Mouse (Mus musculus) midbrain, embryonic 16.5 days (tissue): ENCODE results near the gene Ndrg3. TPM values are rescaled to one million over a fixed set of nuclear protein-coding genes. Genes with fewer than 3 reads are reported as not detected.
"Not testable (repeated sequence)": the region's sequence is repeated elsewhere in the genome, so short reads cannot be mapped to it uniquely, and the experiment has no call there.

Source experiments
- ATAC-seq: fragments of 200-750 bp; cut with Nextera tagmentation; 2 replicates; pipeline ENCODE4 v1.8.0; 2017; ENCODE audit warnings: moderate TSS enrichment
- H3K27ac ChIP-seq: fragments of 300-500 bp; sonication (generic); 2 replicates; pipeline ENCODE4 v1.5.1; 2014; ENCODE audit warnings: mild to moderate bottlenecking, low read length, mixed read lengths
- H3K27me3 ChIP-seq: fragments of 300-500 bp; sonication (generic); 2 replicates; pipeline ENCODE4 v1.6.1; 2014; ENCODE audit warnings: low read depth, low read length, mixed read lengths; ENCODE audit not compliant: control insufficient read depth, insufficient read depth
- H3K36me3 ChIP-seq: fragments of 300-500 bp; sonication (generic); 2 replicates; pipeline ENCODE4 v1.6.1; 2014; ENCODE audit warnings: mild to moderate bottlenecking, low read length, moderate library complexity, mixed read lengths; ENCODE audit not compliant: control insufficient read depth, insufficient read depth
- H3K4me1 ChIP-seq: fragments of 300-500 bp; sonication (generic); 2 replicates; pipeline ENCODE4 v1.6.1; 2014; ENCODE audit warnings: mild to moderate bottlenecking, low read length, mixed read lengths; ENCODE audit not compliant: control insufficient read depth, insufficient read depth
- H3K4me2 ChIP-seq: fragments of 300-500 bp; sonication (generic); 2 replicates; pipeline ENCODE4 v1.6.1; 2014; ENCODE audit warnings: mild to moderate bottlenecking, low read length, mixed read lengths
- H3K4me3 ChIP-seq: fragments of 300-500 bp; sonication (generic); 2 replicates; pipeline ENCODE4 v1.5.1; 2014; ENCODE audit warnings: low read depth, mild to moderate bottlenecking, low read length, moderate library complexity, mixed read lengths
- H3K9ac ChIP-seq: fragments of 300-500 bp; sonication (generic); 2 replicates; pipeline ENCODE4 v1.6.1; 2014; ENCODE audit warnings: low read depth, low read length, mixed read lengths
- H3K9me3 ChIP-seq: fragments of 300-500 bp; sonication (generic); replicated peaks from 2 replicates; pipeline ENCODE4 v1.6.1; 2014; ENCODE audit warnings: mild to moderate bottlenecking, low read length, mixed read lengths; ENCODE audit not compliant: control insufficient read depth, poor library complexity, severe bottlenecking
- WGBS: fragments of 180-500 bp; shearing (Covaris S2); extraction: QIAGEN DNeasy Blood & Tissue Kit; methylation state at CpG from one replicate; pipeline ENCODE4 v1.1.7; 2014; 5-methylcytosine and 5-hydroxymethylcytosine counted together
- polyA plus RNA-seq: library from polyadenylated mRNA; unstranded; fragments of >200 nt; fragmentation: Nextera tagmentation; extraction: Ambion mirVana; gene quantifications from 2 replicates; pipeline ENCODE4 v1.2.1, GENCODE M21; 2015

Gene Ndrg3
- polyA plus RNA-seq, 1 experiment from 2014 or later, result 155 TPM

GRCm38 (mm10) chr2:156931421-156931820, 60.4 kb downstream of the Ndrg3 start:
- Histone ChIP-seq H3K4me2 (no peak overlapping the region), H3K27ac (no peak overlapping the region), H3K4me3 (no peak overlapping the region), H3K9me3 (no peaks in the 10 kb centered on the region), H3K36me3 (peaks cover 26% of the 10 kb centered on the region), H3K9ac (no peak overlapping the region), H3K27me3 (no peaks in the 10 kb centered on the region), H3K4me1 (no peaks in the 10 kb centered on the region)
- ATAC-seq, result no peak
- whole genome bisulfite sequencing, result 96% methylated on average over 2 of the region's 2 CpGs

- Histone ChIP-seq H3K9ac (no peak overlapping the region), H3K27ac (no peak overlapping the region), H3K27me3 (no peaks in the 10 kb centered on the region), H3K36me3 (peaks cover 20% of the 10 kb centered on the region), H3K4me1 (no peaks in the 10 kb centered on the region), H3K4me3 (no peak overlapping the region), H3K4me2 (no peak overlapping the region), H3K9me3 (no peaks in the 10 kb centered on the region)
- no peak for ATAC-seq
- WGBS, result 91% methylated on average over 6 of the region's 6 CpGs
Measured at GRCm38 (mm10) chr2:156930549-156930948, 61.3 kb downstream of the Ndrg3 start.

DNA sequence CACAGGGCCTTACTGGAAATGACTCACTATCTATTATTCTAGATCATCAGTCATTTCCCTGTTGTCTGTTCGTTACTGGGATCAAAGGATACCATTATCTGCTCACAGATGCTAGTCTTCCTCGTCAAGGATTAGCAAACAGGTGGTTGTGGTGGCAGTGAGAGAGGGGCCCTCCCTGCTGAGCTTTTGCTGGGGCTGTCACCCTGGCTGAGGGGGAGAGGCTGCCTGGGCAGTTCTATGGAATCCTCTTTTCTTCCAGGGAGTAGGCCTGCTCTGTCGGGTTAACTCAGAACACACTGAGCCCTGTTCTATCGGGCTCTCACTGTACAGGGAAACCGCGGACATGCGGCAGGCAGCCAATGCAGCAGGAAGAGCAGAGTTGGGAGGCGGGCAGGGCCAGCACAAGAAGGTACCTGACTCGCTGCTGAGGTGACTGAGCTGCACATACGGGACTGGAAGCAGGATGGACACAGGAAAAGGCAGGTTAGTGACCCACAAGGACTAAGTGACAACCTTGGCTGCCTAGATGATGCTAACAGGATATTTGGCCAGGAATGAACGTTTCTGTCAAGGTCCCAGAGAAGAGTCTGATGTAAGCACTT, 62.2 kb downstream of the Ndrg3 start:
- Histone ChIP-seq H3K9ac (no peak overlapping the region), H3K27me3 (no peaks in the 10 kb centered on the region), H3K27ac (no peak overlapping the region), H3K4me1 (no peaks in the 10 kb centered on the region), H3K4me3 (no peak overlapping the region), H3K4me2 (no peak overlapping the region), H3K9me3 (no peaks in the 10 kb centered on the region), H3K36me3 (peaks cover 15% of the 10 kb centered on the region)
- no peak for ATAC-seq
- WGBS, result 63% methylated on average over 11 of the region's 11 CpGs

GRCm38 (mm10) chr2:156928606-156929005, 63.2 kb downstream of the Ndrg3 start:
- H3K4me2 ChIP-seq, result no peak overlapping the region
- ATAC-seq, result no peak
- no peaks in the 10 kb centered on the region for H3K4me1 ChIP-seq
- no peak overlapping the region for H3K4me3 ChIP-seq
- H3K27ac ChIP-seq, result no peak overlapping the region
- H3K36me3 ChIP-seq, result peaks cover 15% of the 10 kb centered on the region
- 91% methylated on average over 6 of the region's 6 CpGs for WGBS
- H3K9me3 ChIP-seq, result no peaks in the 10 kb centered on the region
- no peak overlapping the region for H3K9ac ChIP-seq
- no peaks in the 10 kb centered on the region for H3K27me3 ChIP-seq

DNA sequence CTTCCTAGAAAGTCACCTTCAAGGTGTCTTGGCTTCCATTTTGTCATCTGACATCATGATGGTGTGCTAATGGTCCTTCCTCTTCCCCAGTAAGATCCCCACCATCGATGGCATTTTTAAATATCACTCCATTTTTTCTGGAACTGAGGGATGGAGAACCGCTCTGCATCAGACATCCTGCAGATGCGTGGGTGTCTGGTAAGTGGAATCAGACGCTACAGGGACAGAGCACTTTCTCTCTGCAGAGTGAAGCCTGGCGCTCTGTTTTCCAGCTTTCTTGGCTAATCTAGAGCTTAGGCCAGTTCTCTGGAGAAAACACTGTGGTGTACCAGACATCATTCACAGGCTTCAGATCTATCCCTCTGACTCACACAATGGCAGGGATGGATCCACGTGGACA, 64.2 kb downstream of the Ndrg3 start:
- Histone ChIP-seq H3K27me3 (no peaks in the 10 kb centered on the region), H3K4me3 (no peak overlapping the region), H3K4me2 (no peak overlapping the region), H3K27ac (no peak overlapping the region), H3K4me1 (no peaks in the 10 kb centered on the region), H3K9ac (no peak overlapping the region), H3K36me3 (peaks cover 12% of the 10 kb centered on the region), H3K9me3 (no peaks in the 10 kb centered on the region)
- ATAC-seq, result no peak
- 87% methylated on average over 6 of the region's 6 CpGs for WGBS

GRCm38 (mm10) chr2:156925611-156926010, 66.2 kb downstream of the Ndrg3 start:
- not testable (repeated sequence) for H3K4me2 ChIP-seq, H3K4me3 ChIP-seq, ATAC-seq, H3K9me3 ChIP-seq, H3K9ac ChIP-seq, H3K27ac ChIP-seq, H3K27me3 ChIP-seq, H3K36me3 ChIP-seq, H3K4me1 ChIP-seq
- 88% methylated on average over 3 of the region's 3 CpGs for WGBS

DNA sequence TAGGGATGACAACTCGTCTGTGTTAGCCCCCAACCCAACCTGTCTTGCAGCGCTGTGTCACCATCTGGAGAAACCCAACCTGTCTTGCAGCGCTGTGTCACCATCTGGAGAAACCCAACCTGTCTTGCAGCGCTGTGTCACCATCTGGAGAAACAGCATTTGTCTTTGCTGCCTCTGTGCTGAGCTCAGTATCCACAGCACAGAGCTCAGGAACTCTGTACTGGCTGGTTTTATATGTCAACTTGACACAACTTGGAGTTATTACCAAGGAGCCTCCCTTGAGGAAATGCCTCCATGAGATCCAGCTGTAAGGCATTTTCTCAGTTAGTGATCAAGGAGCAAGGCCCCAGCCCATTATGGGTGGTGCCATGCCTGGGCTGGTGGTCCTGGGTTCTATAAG, 66.8 kb downstream of the Ndrg3 start:
- 88% methylated on average over 4 of the region's 4 CpGs for WGBS
- H3K9ac ChIP-seq, H3K4me3 ChIP-seq: not testable (repeated sequence)

DNA sequence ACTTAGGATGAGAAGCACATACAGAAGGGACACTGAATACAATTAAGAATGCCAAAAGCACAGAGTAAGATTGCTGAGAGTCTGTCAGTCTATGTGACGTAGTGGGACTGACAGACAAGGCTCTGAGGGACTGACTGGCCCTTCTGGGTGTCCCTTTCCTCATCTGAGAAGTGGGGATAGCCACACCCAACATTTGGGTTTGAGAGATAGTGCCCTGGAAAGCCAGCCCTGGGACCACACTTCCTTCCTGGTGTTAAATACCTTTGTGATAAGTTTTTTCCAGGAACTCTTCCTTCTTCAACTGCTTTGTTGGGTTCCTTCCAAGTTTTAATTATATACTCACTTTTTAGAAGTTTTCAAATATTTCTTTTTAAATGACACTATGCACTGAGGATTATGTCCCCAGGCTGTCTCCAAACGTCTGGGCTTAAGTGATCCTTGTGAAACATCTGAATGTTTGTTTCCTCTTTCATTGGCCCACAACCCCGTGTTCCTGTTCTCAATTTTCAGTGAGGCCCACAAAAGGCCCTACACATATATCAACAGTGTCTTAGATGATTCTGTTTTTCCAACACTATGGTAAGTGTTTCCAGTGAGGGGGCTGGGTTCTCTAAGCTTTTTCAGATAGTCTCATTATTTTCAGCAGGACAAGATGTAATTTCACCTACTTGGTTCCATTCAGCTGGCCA, 67.5 kb downstream of the Ndrg3 start:
- H3K27me3 ChIP-seq, result no peaks in the 10 kb centered on the region
- no peak overlapping the region for H3K4me2 ChIP-seq
- no peaks in the 10 kb centered on the region for H3K9me3 ChIP-seq
- no peak overlapping the region for H3K9ac ChIP-seq
- ATAC-seq, result no peak
- H3K4me3 ChIP-seq, result no peak overlapping the region
- 69% methylated on average over 3 of the region's 3 CpGs for WGBS
- H3K4me1 ChIP-seq, result no peaks in the 10 kb centered on the region
- peaks cover 6% of the 10 kb centered on the region; the same call in 1 of the 2 replicates for H3K36me3 ChIP-seq
- H3K27ac ChIP-seq, result no peak overlapping the region

More for the DNA sequence above, 66.8 kb downstream of the Ndrg3 start:
- H3K27ac ChIP-seq, H3K4me1 ChIP-seq, ATAC-seq, H3K9me3 ChIP-seq, H3K27me3 ChIP-seq, H3K36me3 ChIP-seq, H3K4me2 ChIP-seq: not testable (repeated sequence)

- Histone ChIP-seq H3K27me3 (no peaks in the 10 kb centered on the region), H3K9me3 (no peaks in the 10 kb centered on the region), H3K36me3 (no peaks in the 10 kb centered on the region), H3K4me3 (no peak overlapping the region), H3K4me1 (no peaks in the 10 kb centered on the region), H3K27ac (no peak overlapping the region), H3K9ac (no peak overlapping the region), H3K4me2 (no peak overlapping the region)
- no peak for ATAC-seq
- 81% methylated on average over 5 of the region's 5 CpGs for WGBS
Measured at GRCm38 (mm10) chr2:156923057-156923456, 68.8 kb downstream of the Ndrg3 start.
